In the genomic region with DNA sequence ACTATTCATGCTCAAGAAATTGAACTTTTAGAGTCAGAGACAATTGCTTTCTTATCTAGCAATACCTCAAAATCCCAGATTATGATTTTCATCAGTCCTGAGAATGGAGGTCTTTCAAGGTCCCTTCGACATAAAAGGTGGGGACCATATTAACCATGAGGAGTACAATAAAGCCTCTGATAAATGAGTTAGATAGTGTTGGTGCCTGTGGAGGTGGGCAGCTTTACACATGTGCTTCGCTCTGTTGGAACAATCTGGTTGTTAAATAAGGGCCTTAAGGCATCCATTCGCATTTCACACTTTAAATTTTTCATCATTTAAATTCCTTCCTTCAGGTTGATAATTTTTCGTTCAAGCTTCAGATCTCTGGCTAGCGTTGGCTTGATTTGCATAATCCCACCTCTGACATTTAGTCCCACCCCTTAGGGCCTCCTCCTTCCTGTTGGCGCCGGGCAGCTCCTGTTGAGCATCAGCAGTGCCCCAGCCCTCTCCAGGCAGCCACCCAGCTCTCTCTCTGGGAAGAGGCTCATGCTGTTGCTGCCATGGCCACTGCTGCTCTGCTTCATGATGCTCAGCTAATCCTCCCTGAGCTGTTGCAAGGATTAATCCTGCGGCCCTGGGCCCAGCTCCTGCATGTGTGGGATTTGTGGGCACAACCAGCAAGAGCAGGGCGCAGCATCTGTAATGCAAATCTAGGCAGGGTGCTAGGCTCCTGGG, we compare ENCODE assay signal across 10 mouse cellular contexts. TPM values are rescaled to one million over a fixed set of nuclear protein-coding genes. Genes with fewer than 3 reads are reported as not detected.
DNase-seq lines count a peak whose midpoint lies in the region; ATAC-seq and TF ChIP-seq lines count a peak whose summit lies in the region.
"Had no signal": no experiment of that assay in that cellular context is flagged by ENCODE, and none has a peak within 500 bp of the region (broad histone marks: within the 10 kb centered on the region; RNA-seq: fewer than 3 reads in every experiment).

No protein-coding gene starts in this region.

- no peak overlapping the region for H3K4me2 ChIP-seq in forebrain, embryonic 16.5 days (ENCODE audit: low read length)
- 0 out of 2 replicates have a peak overlapping the region, but pooled peaks have one; percentile 2 for H3K4me2 ChIP-seq in limb, embryonic 12.5 days
- no peak overlapping the region for H3K4me2 ChIP-seq in liver, embryonic 11.5 days
- H3K4me2 ChIP-seq: liver, embryonic 15.5 days had no signal

- H3K27me3 ChIP-seq in ES-Bruce4 (ENCODE audit: control insufficient read depth, insufficient read depth, low read length, poor library complexity, severe bottlenecking): no peaks in the 10 kb centered on the region
- no peaks in the 10 kb centered on the region for H3K27me3 ChIP-seq in forebrain, embryonic 16.5 days (replicated peaks; ENCODE audit: control insufficient read depth, insufficient read depth, low read length)
- 0 out of 2 replicates have a peak, but pooled peaks cover 2% of the 10 kb centered on the region for H3K27me3 ChIP-seq in limb, embryonic 12.5 days
- H3K27me3 ChIP-seq in liver, embryonic 11.5 days (replicated peaks; ENCODE audit: control insufficient read depth, insufficient read depth, low read length): no peaks in the 10 kb centered on the region
- H3K27me3 ChIP-seq: liver, embryonic 15.5 days had no signal

- H3K4me3 ChIP-seq in ES-Bruce4 (ENCODE audit: low read depth, low read length): peak overlapping the region; percentile 36
- H3K4me3 ChIP-seq in forebrain, embryonic 16.5 days (replicated peaks; ENCODE audit: low read length): no peak overlapping the region
- H3K4me3 ChIP-seq in limb, embryonic 12.5 days (replicated peaks): no peak overlapping the region
- H3K4me3 ChIP-seq in liver, embryonic 11.5 days (ENCODE audit: low read depth, low read length): no peak overlapping the region
- H3K4me3 ChIP-seq: liver, embryonic 15.5 days had no signal

- ATAC-seq in forebrain, embryonic 16.5 days: peak; percentile 64
- 0 out of 2 replicates have a peak, but pooled peaks have one; percentile 47 for ATAC-seq in limb, embryonic 12.5 days (ENCODE audit: insufficient number of reproducible peaks, insufficient read depth, low FRiP score, low TSS enrichment, low read depth)
- no peak for ATAC-seq in liver, embryonic 11.5 days (replicated peaks; ENCODE audit: low FRiP score)

- H3K4me1 ChIP-seq in ES-Bruce4 (ENCODE audit: control insufficient read depth, insufficient read depth, low read length): no peaks in the 10 kb centered on the region
- H3K4me1 ChIP-seq in forebrain, embryonic 16.5 days (replicated peaks; ENCODE audit: control insufficient read depth, insufficient read depth, low read length): peaks cover 9% of the 10 kb centered on the region; the same call in 1 of the 2 replicates
- no peaks in the 10 kb centered on the region for H3K4me1 ChIP-seq in limb, embryonic 12.5 days (replicated peaks)
- H3K4me1 ChIP-seq in liver, embryonic 11.5 days (replicated peaks; ENCODE audit: control insufficient read depth, insufficient read depth, low read length): no peaks in the 10 kb centered on the region
- H3K4me1 ChIP-seq: liver, embryonic 15.5 days had no signal

- H3K9ac ChIP-seq in ES-Bruce4 (ENCODE audit: low read depth, poor library complexity, severe bottlenecking): no peak overlapping the region
- H3K9ac ChIP-seq in forebrain, embryonic 16.5 days (replicated peaks; ENCODE audit: low read depth, low read length): peak overlapping the region; percentile 24; the same call in 1 of the 2 replicates
- H3K9ac ChIP-seq in limb, embryonic 12.5 days (replicated peaks): no peak overlapping the region
- no peak overlapping the region for H3K9ac ChIP-seq in liver, embryonic 11.5 days (ENCODE audit: low read depth, low read length)
- H3K9ac ChIP-seq: liver, embryonic 15.5 days had no signal

- 12% methylated on average over 9 of the region's 9 CpGs for WGBS in forebrain, embryonic 16.5 days
- 18% methylated on average over 9 of the region's 9 CpGs for WGBS in limb, embryonic 12.5 days
- 22% methylated on average over 9 of the region's 9 CpGs for WGBS in liver, embryonic 11.5 days

- H3K9me3 ChIP-seq in ES-Bruce4 (replicated peaks; ENCODE audit: control insufficient read depth, insufficient read depth, low read length, poor library complexity, severe bottlenecking): no peaks in the 10 kb centered on the region
- H3K9me3 ChIP-seq in forebrain, embryonic 16.5 days (ENCODE audit: control insufficient read depth, low read length): no peaks in the 10 kb centered on the region
- H3K9me3 ChIP-seq in limb, embryonic 12.5 days: no peaks in the 10 kb centered on the region
- H3K9me3 ChIP-seq in liver, embryonic 11.5 days (ENCODE audit: control insufficient read depth, low read length): no peaks in the 10 kb centered on the region
- H3K9me3 ChIP-seq: liver, embryonic 15.5 days had no signal

- no peak for TF ChIP-seq POLR2A in ES-Bruce4 (IDR thresholded peaks at IDR 0.05; ENCODE audit: insufficient read depth, low read length)

- peak; percentile 6 for DNase-seq in Muller cell, postnatal 12 days (ENCODE audit: inconsistent ontology term)
- no peak for DNase-seq in liver, embryonic 11.5 days (ENCODE audit: low spot score)
- DNase-seq in lung, postnatal 14 days: no peak
- no peak for DNase-seq in gastrocnemius, postnatal 25 days
- DNase-seq: heart, postnatal 4 days; spleen, adult 18-20 months had no signal

- no peak for TF ChIP-seq CTCF in ES-Bruce4 (IDR thresholded peaks at IDR 0.05; ENCODE audit: low read depth, low read length)

- no peak for TF ChIP-seq EP300 in ES-Bruce4 (IDR thresholded peaks at IDR 0.05; ENCODE audit: insufficient read depth, low read depth, low read length)

- H3K36me3 ChIP-seq in ES-Bruce4 (ENCODE audit: control insufficient read depth, insufficient read depth, low read length, poor library complexity, severe bottlenecking): no peaks in the 10 kb centered on the region
- H3K36me3 ChIP-seq in forebrain, embryonic 16.5 days (ENCODE audit: control insufficient read depth, insufficient read depth): no peaks in the 10 kb centered on the region
- no peaks in the 10 kb centered on the region for H3K36me3 ChIP-seq in limb, embryonic 12.5 days
- no peaks in the 10 kb centered on the region for H3K36me3 ChIP-seq in liver, embryonic 11.5 days (ENCODE audit: control insufficient read depth, insufficient read depth, low read length)
- H3K36me3 ChIP-seq: liver, embryonic 15.5 days had no signal

- no peak overlapping the region for H3K27ac ChIP-seq in ES-Bruce4 (ENCODE audit: insufficient read depth, low read length)
- no peak overlapping the region for H3K27ac ChIP-seq in forebrain, embryonic 16.5 days (ENCODE audit: low read length)
- no peak overlapping the region for H3K27ac ChIP-seq in limb, embryonic 12.5 days
- no peak overlapping the region for H3K27ac ChIP-seq in liver, embryonic 11.5 days (ENCODE audit: low read depth, low read length)
- H3K27ac ChIP-seq: liver, embryonic 15.5 days had no signal

RNA-seq across cellular contexts. Expression of a gene that starts 25.5 kb away (rescaled TPM):
- polyA plus RNA-seq in ES-Bruce4 (2011; ENCODE audit: insufficient read depth, insufficient read length, low read depth, missing spikeins): not detected in 2 replicates
- polyA plus RNA-seq in forebrain, embryonic 16.5 days (2015; fragmentation: Nextera tagmentation; extraction: Ambion mirVana): 3.9 and 6.2 TPM in 2 replicates
- polyA plus RNA-seq in limb, embryonic 12.5 days (2016; fragmentation: Nextera tagmentation; extraction: Ambion mirVana): 0.03 and 0.14 TPM in 2 replicates
- polyA plus RNA-seq in liver, embryonic 11.5 days (2014; fragmentation: Nextera tagmentation; extraction: Ambion mirVana): 0.03 TPM in 1 of 2 replicates, not detected in the other
- total RNA-seq in gastrocnemius, postnatal 25 days (2021): 1 to 10 TPM in 1 of 2 experiments, under 1 TPM in 1; 0.95 to 1.3 TPM
- polyA plus RNA-seq: liver, embryonic 15.5 days had no signal
